Mouse (Mus musculus): ENCODE data around the gene Defb36. TPM values are rescaled to one million over a fixed set of nuclear protein-coding genes. Genes with fewer than 3 reads are reported as not detected.

Gene Defb36
- total RNA-seq (2018; cell fraction: chromatin; rRNA removed): not detected
- total RNA-seq (2018; cell fraction: cytosol; rRNA removed): not detected
- total RNA-seq (2018; cell fraction: nucleus; rRNA removed): not detected
- not detected in 3 replicates for polyA plus RNA-seq (2018)

GRCm38 (mm10) chr2:152604057-152604456 lies at the start of gene Defb36:
Defb36 (plus strand) TSS chr2:152604327.
- Histone ChIP-seq H3K79me2 (ENCODE audit: inconsistent target) (no peaks in the 10 kb centered on the region), H3K27ac (no peak within 1 kb of the TSS), H3K4me3 (ENCODE audit: inconsistent target) (no peak within 1 kb of the TSS), H3K36me3 (ENCODE audit: inconsistent target) (no peaks in the 10 kb centered on the region)
- 80% methylated on average over 15 of the region's 15 CpGs for WGBS (ENCODE audit: missing documents)

- no peaks in the 10 kb centered on the region for H3K36me3 ChIP-seq (ENCODE audit: inconsistent target)
- no peak overlapping the region for H3K4me3 ChIP-seq (ENCODE audit: inconsistent target)
- H3K79me2 ChIP-seq (ENCODE audit: inconsistent target): no peaks in the 10 kb centered on the region
- 25% methylated on average over 7 of the region's 7 CpGs for WGBS (ENCODE audit: missing documents)
- no peak overlapping the region for H3K27ac ChIP-seq
Measured at GRCm38 (mm10) chr2:152556655-152557054, 47.5 kb upstream of the Defb36 start.

GRCm38 (mm10) chr2:152569038-152569437 lies 35.1 kb upstream of the Defb36 start, which contains the start of gene Gm17416:
Gm17416 (plus strand) TSS chr2:152569338.
- H3K36me3 ChIP-seq (ENCODE audit: inconsistent target): no peaks in the 10 kb centered on the region
- H3K4me3 ChIP-seq (ENCODE audit: inconsistent target): no peak within 1 kb of the TSS
- no peak within 1 kb of the TSS for H3K27ac ChIP-seq
- H3K79me2 ChIP-seq (ENCODE audit: inconsistent target): no peaks in the 10 kb centered on the region
- WGBS (ENCODE audit: missing documents): 85% methylated on average over 5 of the region's 5 CpGs

- Histone ChIP-seq H3K27ac (no peak overlapping the region), H3K36me3 (ENCODE audit: inconsistent target) (no peaks in the 10 kb centered on the region), H3K4me3 (ENCODE audit: inconsistent target) (no peak overlapping the region), H3K79me2 (ENCODE audit: inconsistent target) (no peaks in the 10 kb centered on the region)
- 83% methylated on average over 3 of the region's 4 CpGs for WGBS (ENCODE audit: missing documents)
Measured at GRCm38 (mm10) chr2:152569881-152570280, 34.2 kb upstream of the Defb36 start.

GRCm38 (mm10) chr2:152570313-152570712 lies 33.8 kb upstream of the Defb36 start:
- H3K36me3 ChIP-seq (ENCODE audit: inconsistent target): no peaks in the 10 kb centered on the region
- no peak overlapping the region for H3K4me3 ChIP-seq (ENCODE audit: inconsistent target)
- 43% methylated on average over 6 of the region's 6 CpGs for WGBS (ENCODE audit: missing documents)
- no peaks in the 10 kb centered on the region for H3K79me2 ChIP-seq (ENCODE audit: inconsistent target)
- H3K27ac ChIP-seq: no peak overlapping the region

- WGBS (ENCODE audit: missing documents): 61% methylated on average over 10 of the region's 11 CpGs
Measured at GRCm38 (mm10) chr2:152572114-152572794, 31.9 kb upstream of the Defb36 start, which contains the start of gene Defb21. Defb21 (plus strand) TSS chr2:152572744.

GRCm38 (mm10) chr2:152573484-152573883 lies 30.6 kb upstream of the Defb36 start:
- WGBS (ENCODE audit: missing documents): 92% methylated on average over 8 of the region's 8 CpGs
- no peak overlapping the region for H3K27ac ChIP-seq
- H3K36me3 ChIP-seq (ENCODE audit: inconsistent target): no peaks in the 10 kb centered on the region
- H3K79me2 ChIP-seq (ENCODE audit: inconsistent target): no peaks in the 10 kb centered on the region
- H3K4me3 ChIP-seq (ENCODE audit: inconsistent target): no peak overlapping the region

More at GRCm38 (mm10) chr2:152572114-152572794, 31.9 kb upstream of the Defb36 start, which contains the start of gene Defb21:
- H3K36me3 ChIP-seq (ENCODE audit: inconsistent target): no peaks in the 10 kb centered on the region
- no peak within 1 kb of the TSS for H3K27ac ChIP-seq
- no peaks in the 10 kb centered on the region for H3K79me2 ChIP-seq (ENCODE audit: inconsistent target)
- H3K4me3 ChIP-seq (ENCODE audit: inconsistent target): no peak within 1 kb of the TSS

GRCm38 (mm10) chr2:152580107-152580506 lies 24.0 kb upstream of the Defb36 start, which contains the start of gene Defb19:
Defb19 (minus strand) TSS chr2:152580312.
- 93% methylated on average over 7 of the region's 7 CpGs for WGBS (ENCODE audit: missing documents)
- no peak within 1 kb of the TSS for H3K27ac ChIP-seq
- H3K4me3 ChIP-seq (ENCODE audit: inconsistent target): no peak within 1 kb of the TSS
- H3K79me2 ChIP-seq (ENCODE audit: inconsistent target): no peaks in the 10 kb centered on the region
- H3K36me3 ChIP-seq (ENCODE audit: inconsistent target): no peaks in the 10 kb centered on the region

- Histone ChIP-seq H3K27ac (no peak overlapping the region), H3K79me2 (ENCODE audit: inconsistent target) (no peaks in the 10 kb centered on the region), H3K36me3 (ENCODE audit: inconsistent target) (no peaks in the 10 kb centered on the region), H3K4me3 (ENCODE audit: inconsistent target) (no peak overlapping the region)
- 88% methylated on average over 11 of the region's 11 CpGs for WGBS (ENCODE audit: missing documents)
Measured at GRCm38 (mm10) chr2:152580612-152581011, 23.5 kb upstream of the Defb36 start.

- H3K27ac ChIP-seq: no peak overlapping the region
- H3K79me2 ChIP-seq (ENCODE audit: inconsistent target): no peaks in the 10 kb centered on the region
- no peak overlapping the region for H3K4me3 ChIP-seq (ENCODE audit: inconsistent target)
- 78% methylated on average over 4 of the region's 4 CpGs for WGBS (ENCODE audit: missing documents)
- no peaks in the 10 kb centered on the region for H3K36me3 ChIP-seq (ENCODE audit: inconsistent target)
Measured at GRCm38 (mm10) chr2:152586926-152587560, 17.1 kb upstream of the Defb36 start.

GRCm38 (mm10) chr2:152588450-152588849 lies 15.7 kb upstream of the Defb36 start:
- Histone ChIP-seq H3K27ac (no peak overlapping the region), H3K36me3 (ENCODE audit: inconsistent target) (no peaks in the 10 kb centered on the region), H3K4me3 (ENCODE audit: inconsistent target) (no peak overlapping the region), H3K79me2 (ENCODE audit: inconsistent target) (no peaks in the 10 kb centered on the region)
- 86% methylated on average over 2 of the region's 2 CpGs for WGBS (ENCODE audit: missing documents)

- Histone ChIP-seq H3K36me3 (ENCODE audit: inconsistent target) (no peaks in the 10 kb centered on the region), H3K27ac (no peak overlapping the region), H3K4me3 (ENCODE audit: inconsistent target) (no peak overlapping the region), H3K79me2 (ENCODE audit: inconsistent target) (no peaks in the 10 kb centered on the region)
- 69% methylated on average over 6 of the region's 6 CpGs for WGBS (ENCODE audit: missing documents)
Measured at GRCm38 (mm10) chr2:152589021-152589420, 15.1 kb upstream of the Defb36 start.

GRCm38 (mm10) chr2:152599299-152599698 lies 4.8 kb upstream of the Defb36 start, which contains the start of gene Defb45:
Defb45 (minus strand) TSS chr2:152599399.
- Histone ChIP-seq H3K79me2 (ENCODE audit: inconsistent target) (no peaks in the 10 kb centered on the region), H3K36me3 (ENCODE audit: inconsistent target) (no peaks in the 10 kb centered on the region), H3K27ac (no peak within 1 kb of the TSS), H3K4me3 (ENCODE audit: inconsistent target) (no peak within 1 kb of the TSS)
- 77% methylated on average over 7 of the region's 7 CpGs for WGBS (ENCODE audit: missing documents)

- Histone ChIP-seq H3K36me3 (ENCODE audit: inconsistent target) (no peaks in the 10 kb centered on the region), H3K27ac (no peak overlapping the region), H3K79me2 (ENCODE audit: inconsistent target) (no peaks in the 10 kb centered on the region), H3K4me3 (ENCODE audit: inconsistent target) (no peak overlapping the region)
- 87% methylated on average over 6 of the region's 6 CpGs for WGBS (ENCODE audit: missing documents)
Measured at GRCm38 (mm10) chr2:152600076-152600475, 4.1 kb upstream of the Defb36 start.
